Mouse (Mus musculus): ENCODE measurements around the gene Patl1.

DNA sequence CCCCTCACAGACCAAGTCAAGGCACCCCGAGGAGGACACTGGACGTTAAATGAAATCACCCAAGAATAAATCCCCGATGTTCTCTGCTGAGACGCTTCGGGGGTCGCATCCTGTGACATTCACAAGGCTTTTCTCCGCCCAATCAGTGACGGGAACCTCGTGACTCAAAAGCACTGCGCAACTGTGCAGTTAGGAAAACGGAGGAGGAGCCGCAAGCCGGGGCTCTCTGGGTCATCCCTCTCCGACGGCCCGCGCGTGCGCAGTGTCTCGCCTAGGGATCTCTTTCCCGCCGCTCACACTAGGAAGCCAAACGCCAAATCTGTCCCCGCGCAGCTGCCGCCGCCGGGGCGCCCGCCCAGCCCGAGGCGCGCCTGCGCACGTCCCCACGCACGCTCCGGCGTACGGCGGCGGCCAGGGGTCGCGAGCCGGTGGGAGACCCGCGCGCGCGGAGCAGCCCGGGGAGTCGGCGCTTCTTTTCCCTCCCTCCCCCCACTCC, at the start of gene Patl1:
- TF ChIP-seq EP300 (IDR thresholded peaks at IDR 0.05) (no peak), CTCF (IDR thresholded peaks at IDR 0.05) (no peak)
